In genomic region chr12:31295505-31295904, GRCm38 (mm10) we compare ENCODE assay signal across 14 mouse cellular contexts. TPM values are rescaled to one million over a fixed set of nuclear protein-coding genes. Genes with fewer than 3 reads are reported as not detected.
DNase-seq lines count a peak whose midpoint lies in the region; ATAC-seq and TF ChIP-seq lines count a peak whose summit lies in the region.
"Had no signal": no experiment of that assay in that cellular context is flagged by ENCODE, and none has a peak within 500 bp of the region (broad histone marks: within the 10 kb centered on the region; RNA-seq: fewer than 3 reads in every experiment).

No protein-coding gene starts in this region.

- H3K9me3 ChIP-seq in lung, embryonic 16.5 days (ENCODE audit: control insufficient read depth, low read length): no peaks in the 10 kb centered on the region
- no peaks in the 10 kb centered on the region for H3K9me3 ChIP-seq in forebrain, embryonic 12.5 days

- no peak overlapping the region for H3K9ac ChIP-seq in lung, embryonic 16.5 days (ENCODE audit: low read length)
- no peak overlapping the region for H3K9ac ChIP-seq in forebrain, embryonic 12.5 days

- no peak overlapping the region for H3K4me2 ChIP-seq in lung, embryonic 16.5 days (ENCODE audit: low read depth, low read length)
- no peak overlapping the region for H3K4me2 ChIP-seq in forebrain, embryonic 12.5 days
- H3K4me2 ChIP-seq: liver, embryonic 11.5 days had no signal

- no peaks in the 10 kb centered on the region for H3K27me3 ChIP-seq in lung, embryonic 16.5 days (ENCODE audit: control insufficient read depth, insufficient read depth, low read depth, low read length)
- H3K27me3 ChIP-seq in forebrain, embryonic 12.5 days: no peaks in the 10 kb centered on the region

- intact Hi-C loops in gastrocnemius, adult 2 months (cut with DNase I): no loop called here

- peak; percentile 64 for ATAC-seq in lung, embryonic 16.5 days (ENCODE audit: low read depth)
- ATAC-seq in forebrain, embryonic 12.5 days (ENCODE audit: low FRiP score): no peak
- ATAC-seq in cerebellum, adult (ENCODE audit: insufficient number of reproducible peaks, low FRiP score, low TSS enrichment): no peak

- DNase-seq in gastrocnemius, adult 2 months: no peak
- DNase-seq in gastrocnemius, adult 18-20 months (ENCODE audit: low spot score): no peak
- DNase-seq in embryo, embryonic 10.5 days (ENCODE audit: low spot score): peak; percentile 53
- peak; percentile 77 for DNase-seq in hindlimb bud, embryonic 11.5 days (ENCODE audit: extremely low spot score, low read depth, low spot score)
- no peak for DNase-seq in B cell, adult 2 months
- DNase-seq: adrenal gland, adult 2 months; cerebellum, adult 18-20 months had no signal

- no peak for TF ChIP-seq CTCF in gastrocnemius, adult 2 months (IDR thresholded peaks at IDR 0.05)

- peaks cover 35% of the 10 kb centered on the region for H3K36me3 ChIP-seq in lung, embryonic 16.5 days (ENCODE audit: control insufficient read depth, insufficient read depth, low read length)
- H3K36me3 ChIP-seq in forebrain, embryonic 12.5 days (replicated peaks): no peaks in the 10 kb centered on the region

- no peak overlapping the region for H3K27ac ChIP-seq in gastrocnemius, adult 2 months
- peak overlapping the region; percentile 32; the same call in 1 of the 2 replicates for H3K27ac ChIP-seq in lung, embryonic 16.5 days (ENCODE audit: low read length)
- H3K27ac ChIP-seq in forebrain, embryonic 12.5 days: no peak overlapping the region

- WGBS in lung, embryonic 16.5 days: 41% methylated on average over 3 of the region's 3 CpGs
- 67% methylated on average over 3 of the region's 3 CpGs for WGBS in forebrain, embryonic 12.5 days

- H3K4me3 ChIP-seq in gastrocnemius, adult 2 months: peak overlapping the region; percentile 3; the same call in 1 of the 2 replicates
- no peak overlapping the region for H3K4me3 ChIP-seq in lung, embryonic 16.5 days (ENCODE audit: low read length)
- H3K4me3 ChIP-seq in forebrain, embryonic 12.5 days (replicated peaks): no peak overlapping the region

- H3K4me1 ChIP-seq in lung, embryonic 16.5 days (replicated peaks; ENCODE audit: control insufficient read depth, insufficient read depth, low read length): peaks cover 26% of the 10 kb centered on the region
- H3K4me1 ChIP-seq in forebrain, embryonic 12.5 days: no peaks in the 10 kb centered on the region

RNA-seq across cellular contexts. Expression of gene Lamb1, which starts 30.5 kb away (rescaled TPM):
- 10 to 100 TPM; 12.9 to 15.9 TPM for total RNA-seq in gastrocnemius, adult 2 months (2021)
- total RNA-seq in gastrocnemius, adult 18-20 months (2021): 10 to 100 TPM; 10.8 to 13.2 TPM
- 121 and 131 TPM in 2 replicates for polyA plus RNA-seq in lung, embryonic 16.5 days (2015; fragmentation: Nextera tagmentation; extraction: Ambion mirVana)
- 25.7 and 26.1 TPM in 2 replicates for polyA plus RNA-seq in forebrain, embryonic 12.5 days (2016; fragmentation: Nextera tagmentation; extraction: Ambion mirVana)
- total RNA-seq: MEL had no signal

RNA-seq across cellular contexts. Expression of gene Gm6993, which starts 54.9 kb away (rescaled TPM):
- not detected for total RNA-seq in gastrocnemius, adult 2 months (2021)
- total RNA-seq in gastrocnemius, adult 18-20 months (2021): not detected
- polyA plus RNA-seq in lung, embryonic 16.5 days (2015; fragmentation: Nextera tagmentation; extraction: Ambion mirVana): not detected in 2 replicates
- not detected in 2 replicates for polyA plus RNA-seq in forebrain, embryonic 12.5 days (2016; fragmentation: Nextera tagmentation; extraction: Ambion mirVana)
- total RNA-seq: adrenal gland, adult 2 months; gastrocnemius, postnatal 4 days; layer of hippocampus, adult 18-20 months; MEL had no signal
- polyA plus RNA-seq: adrenal gland, adult 2 months; liver, embryonic 11.5 days had no signal

RNA-seq across cellular contexts. Expression of gene Dld, which starts 55.7 kb away (rescaled TPM):
- total RNA-seq in gastrocnemius, adult 2 months (2021): 100 to 1,000 TPM; 181 to 256 TPM
- 100 to 1,000 TPM; 177 to 200 TPM for total RNA-seq in gastrocnemius, adult 18-20 months (2021)
- 107 and 121 TPM in 2 replicates for polyA plus RNA-seq in lung, embryonic 16.5 days (2015; fragmentation: Nextera tagmentation; extraction: Ambion mirVana)
- 148 and 150 TPM in 2 replicates for polyA plus RNA-seq in forebrain, embryonic 12.5 days (2016; fragmentation: Nextera tagmentation; extraction: Ambion mirVana)

Comparison
In these comparisons a context has a peak if more than half of its experiments do, and no peak if none do; other contexts are left out.
1. DNase-seq: peak in embryo, embryonic 10.5 days (single experiment) and hindlimb bud, embryonic 11.5 days (single experiment); none in gastrocnemius, adult 2 months (single experiment), gastrocnemius, adult 18-20 months (single experiment) and B cell, adult 2 months (0 of 2).